Mouse (Mus musculus): ENCODE data around the gene Armcx1.
"Not testable (repeated sequence)": the region's sequence is repeated elsewhere in the genome, so short reads cannot be mapped to it uniquely, and the experiment has no call there.

DNA sequence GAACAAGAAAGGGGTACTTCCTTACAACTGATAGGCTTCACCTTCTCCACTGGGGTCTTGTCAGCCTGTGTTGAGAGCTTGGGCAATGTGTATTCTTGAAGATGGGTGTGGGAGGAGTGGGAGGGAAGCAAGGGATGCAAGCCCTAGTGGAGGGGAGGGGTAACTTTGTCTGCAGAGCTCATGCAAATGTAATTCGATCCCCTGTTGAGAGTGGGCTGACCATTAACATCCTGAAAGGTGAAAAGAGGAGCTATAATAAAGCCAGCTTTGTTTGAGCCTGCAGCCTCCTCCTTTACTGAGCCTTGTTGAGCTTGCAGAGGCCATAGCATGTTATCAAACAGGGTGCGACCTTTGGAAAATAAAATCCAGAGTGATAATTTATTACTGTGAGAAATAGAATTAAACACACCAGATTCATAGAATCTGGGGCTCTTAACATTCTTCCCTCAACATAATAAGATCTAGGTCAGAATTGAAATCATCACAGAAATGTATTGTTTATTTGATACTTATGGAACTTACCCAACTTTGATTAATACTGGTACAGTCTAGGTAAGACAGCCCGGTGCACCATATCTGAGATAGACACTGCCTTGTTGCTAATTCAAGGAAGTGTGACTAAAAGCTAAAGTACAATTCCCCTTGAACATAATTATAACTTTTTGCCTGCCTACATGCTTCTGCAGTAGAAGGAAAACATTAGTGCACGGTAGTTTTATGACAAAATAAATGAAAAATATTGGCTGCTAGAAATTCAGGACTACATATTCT, 45.9 kb downstream of the Armcx1 start:
- TF ChIP-seq CTCF (IDR thresholded peaks at IDR 0.05; ENCODE audit: low read depth); EP300 (optimal IDR thresholded peaks at IDR 0.05): not testable (repeated sequence)
